Mouse (Mus musculus) ES-Bruce4 (cell line): Measurements from ENCODE around the gene D630045J12Rik. TPM values are rescaled to one million over a fixed set of nuclear protein-coding genes. Genes with fewer than 3 reads are reported as not detected.

Experiments
- H3K27ac ChIP-seq: 2 replicates; pipeline ENCODE4 v1.5.1; 2012; ENCODE audit warnings: low read length, inconsistent platforms; ENCODE audit not compliant: insufficient read depth
- H3K27me3 ChIP-seq: 2 replicates; pipeline ENCODE4 v1.6.1; 2012; ENCODE audit warnings: mild to moderate bottlenecking, low read length, inconsistent platforms; ENCODE audit not compliant: control insufficient read depth, poor library complexity, insufficient read depth, severe bottlenecking
- H3K36me3 ChIP-seq: 2 replicates; pipeline ENCODE4 v1.6.1; 2012; ENCODE audit warnings: inconsistent platforms, mild to moderate bottlenecking, low read length, moderate library complexity; ENCODE audit not compliant: control insufficient read depth, poor library complexity, insufficient read depth, severe bottlenecking
- H3K4me1 ChIP-seq: one replicate; pipeline ENCODE4 v1.8.1; 2011; ENCODE audit warnings: low read length; ENCODE audit not compliant: control insufficient read depth, insufficient read depth
- H3K4me3 ChIP-seq: 2 replicates; pipeline ENCODE4 v1.5.1; 2011; ENCODE audit warnings: low read depth, mild to moderate bottlenecking, low read length
- H3K9ac ChIP-seq: 2 replicates; pipeline ENCODE4 v1.6.1; 2012; ENCODE audit warnings: low read depth, mild to moderate bottlenecking, inconsistent platforms; ENCODE audit not compliant: poor library complexity, severe bottlenecking
- H3K9me3 ChIP-seq: replicated peaks from 2 replicates; pipeline ENCODE4 v1.6.1; 2012; ENCODE audit warnings: mild to moderate bottlenecking, low read length, inconsistent platforms; ENCODE audit not compliant: control insufficient read depth, poor library complexity, insufficient read depth, severe bottlenecking
- CTCF ChIP-seq: IDR thresholded peaks from one replicate; pipeline ENCODE4 v1.8.1; 2011; ENCODE audit warnings: low read depth, low read length
- EP300 ChIP-seq: IDR thresholded peaks from 2 replicates; pipeline ENCODE4 v1.6.1; 2011; ENCODE audit warnings: low read depth, low read length; ENCODE audit not compliant: insufficient read depth
- POLR2A ChIP-seq: IDR thresholded peaks from one replicate; pipeline ENCODE4 v1.8.1; 2011; ENCODE audit warnings: low read length; ENCODE audit not compliant: insufficient read depth
- polyA plus RNA-seq: library from polyadenylated mRNA; stranded (reverse); fragments of >200 nt; gene quantifications from 2 replicates; pipeline ENCODE4 v1.2.4, GENCODE M21; 2011; ENCODE audit warnings: low read depth; ENCODE audit not compliant: missing spikeins, insufficient read depth, insufficient read length

D630045J12Rik gene
- polyA plus RNA-seq, 1 experiment: 8.3 TPM

DNA sequence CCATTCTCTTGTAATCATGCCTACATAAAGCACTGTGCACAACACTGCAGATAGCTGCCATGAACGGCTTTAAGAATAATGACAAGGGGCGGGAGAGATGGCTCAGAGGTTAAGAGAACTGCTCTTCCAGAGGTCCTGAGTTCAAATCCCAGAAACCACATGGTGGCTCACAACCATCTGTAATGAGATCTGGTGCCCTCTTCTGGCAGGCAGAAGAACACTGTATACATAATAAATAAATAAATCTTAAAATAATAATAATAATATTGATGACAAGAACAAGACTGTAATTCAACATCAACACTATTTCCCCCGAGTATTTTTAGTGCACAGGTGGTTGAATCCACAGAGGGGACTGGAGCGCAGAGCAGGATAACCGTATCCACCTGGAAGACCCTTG lies 97.6 kb downstream of the D630045J12Rik start:
- H3K9ac ChIP-seq: no peak overlapping the region
- H3K36me3 ChIP-seq: no peaks in the 10 kb centered on the region; the same call in 1 of the 2 replicates
- TF ChIP-seq EP300 (no peak), POLR2A (no peak), CTCF (no peak)

DNA sequence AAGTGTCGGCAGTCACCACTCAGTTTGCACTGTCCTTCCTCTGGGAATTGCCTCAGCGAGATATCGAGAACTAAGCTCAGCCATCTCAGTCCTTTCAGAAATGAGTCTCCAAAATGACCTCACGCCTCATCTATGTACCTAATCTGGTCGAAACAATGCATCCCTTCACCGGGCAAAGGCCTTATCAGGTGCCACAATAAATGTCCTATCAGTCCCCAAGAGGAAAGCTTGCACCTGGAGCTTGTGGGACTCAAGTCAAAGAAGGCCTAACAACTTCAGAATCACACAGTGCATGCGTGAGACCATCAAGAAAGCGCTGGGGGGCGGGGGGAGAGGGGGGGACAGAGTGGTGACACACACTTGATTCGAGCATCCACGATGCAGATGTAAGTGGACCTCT lies 101.5 kb downstream of the D630045J12Rik start:
- Histone ChIP-seq H3K36me3 (no peaks in the 10 kb centered on the region; the same call in 1 of the 2 replicates), H3K9ac (no peak overlapping the region), H3K27ac (no peak overlapping the region), H3K9me3 (no peaks in the 10 kb centered on the region), H3K4me3 (no peak overlapping the region), H3K4me1 (peaks cover 2% of the 10 kb centered on the region), H3K27me3 (no peaks in the 10 kb centered on the region)
- TF ChIP-seq POLR2A (no peak), EP300 (no peak), CTCF (no peak)

More for the DNA sequence above, 97.6 kb downstream of the D630045J12Rik start:
- H3K4me1 ChIP-seq: peaks cover 2% of the 10 kb centered on the region
- H3K27ac ChIP-seq: no peak overlapping the region
- no peaks in the 10 kb centered on the region for H3K9me3 ChIP-seq
- H3K27me3 ChIP-seq: no peaks in the 10 kb centered on the region
- no peak overlapping the region for H3K4me3 ChIP-seq

DNA sequence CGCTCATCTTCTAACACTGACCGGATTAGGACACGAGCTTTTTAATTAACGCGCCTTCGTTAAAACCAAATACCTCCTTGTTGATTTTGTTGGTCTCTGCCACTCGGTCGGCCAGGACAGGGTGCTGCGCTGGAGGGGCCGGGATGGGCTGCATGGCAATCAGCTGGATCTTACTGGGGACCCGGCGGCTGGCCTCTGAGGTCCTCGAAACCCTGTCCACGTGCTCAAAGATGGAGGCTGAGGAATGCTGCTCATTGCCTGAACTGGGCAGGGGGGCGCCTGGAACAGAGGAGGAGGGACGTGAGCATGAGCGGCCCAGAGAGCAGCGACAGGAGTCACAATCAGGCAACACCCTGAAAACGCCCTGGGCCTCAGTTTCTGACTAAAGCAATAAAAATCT lies 104.3 kb downstream of the D630045J12Rik start:
- TF ChIP-seq POLR2A: no peak
- TF ChIP-seq CTCF: no peak
- TF ChIP-seq EP300: no peak
- no peak overlapping the region for H3K9ac ChIP-seq
- no peak overlapping the region for H3K27ac ChIP-seq
- no peaks in the 10 kb centered on the region for H3K9me3 ChIP-seq
- H3K27me3 ChIP-seq: no peaks in the 10 kb centered on the region
- H3K4me3 ChIP-seq: no peak overlapping the region
- H3K36me3 ChIP-seq: no peaks in the 10 kb centered on the region
- H3K4me1 ChIP-seq: peaks cover 2% of the 10 kb centered on the region

DNA sequence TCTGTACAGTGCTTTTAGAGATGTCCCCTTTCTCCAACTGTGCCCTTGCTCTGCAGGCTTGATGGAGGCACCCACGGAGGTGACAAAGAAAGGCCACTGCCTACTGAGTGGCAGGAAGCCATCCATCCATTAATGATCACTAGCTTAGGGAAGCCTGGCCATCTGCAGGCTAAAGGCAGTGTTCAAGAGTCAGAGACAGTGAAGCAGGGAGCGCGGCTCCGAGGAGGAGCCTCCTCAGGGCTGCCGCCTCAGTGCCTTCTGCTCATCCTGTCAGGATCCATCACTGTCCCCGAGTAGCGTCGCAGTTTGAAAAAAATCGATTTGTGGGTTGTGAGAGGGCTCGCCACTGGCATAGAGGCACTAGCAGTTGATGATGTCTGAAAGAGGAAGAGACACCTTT lies 105.2 kb downstream of the D630045J12Rik start:
- Histone ChIP-seq H3K4me1 (peaks cover 2% of the 10 kb centered on the region), H3K9ac (no peak overlapping the region), H3K4me3 (no peak overlapping the region), H3K27ac (no peak overlapping the region), H3K9me3 (no peaks in the 10 kb centered on the region), H3K36me3 (no peaks in the 10 kb centered on the region), H3K27me3 (no peaks in the 10 kb centered on the region)
- TF ChIP-seq EP300: no peak
- TF ChIP-seq POLR2A: no peak
- TF ChIP-seq CTCF: no peak

DNA sequence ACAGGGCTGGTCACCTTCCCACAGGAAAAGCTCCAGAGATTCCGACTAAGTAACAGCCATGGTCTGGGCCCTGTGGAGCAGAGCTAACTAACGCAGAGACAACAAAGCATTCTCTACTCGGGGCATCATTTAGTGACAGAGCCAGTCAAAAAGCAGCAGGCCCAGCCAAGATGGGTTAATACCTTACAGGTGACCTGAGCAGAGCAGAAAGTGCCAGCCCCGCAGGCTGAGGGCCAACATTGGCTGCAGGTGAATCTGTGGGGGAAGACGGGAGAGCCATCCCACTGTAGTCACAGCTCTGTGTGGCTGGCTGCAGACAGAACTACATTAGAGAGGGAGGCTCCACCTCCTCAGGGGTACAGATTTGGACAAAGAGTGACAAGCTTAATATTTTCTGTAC lies 106.5 kb downstream of the D630045J12Rik start:
- Histone ChIP-seq H3K9ac (no peak overlapping the region), H3K4me1 (peaks cover 2% of the 10 kb centered on the region), H3K27me3 (no peaks in the 10 kb centered on the region), H3K9me3 (no peaks in the 10 kb centered on the region), H3K36me3 (no peaks in the 10 kb centered on the region), H3K27ac (no peak overlapping the region), H3K4me3 (no peak overlapping the region)
- TF ChIP-seq CTCF (no peak), EP300 (no peak), POLR2A (no peak)

DNA sequence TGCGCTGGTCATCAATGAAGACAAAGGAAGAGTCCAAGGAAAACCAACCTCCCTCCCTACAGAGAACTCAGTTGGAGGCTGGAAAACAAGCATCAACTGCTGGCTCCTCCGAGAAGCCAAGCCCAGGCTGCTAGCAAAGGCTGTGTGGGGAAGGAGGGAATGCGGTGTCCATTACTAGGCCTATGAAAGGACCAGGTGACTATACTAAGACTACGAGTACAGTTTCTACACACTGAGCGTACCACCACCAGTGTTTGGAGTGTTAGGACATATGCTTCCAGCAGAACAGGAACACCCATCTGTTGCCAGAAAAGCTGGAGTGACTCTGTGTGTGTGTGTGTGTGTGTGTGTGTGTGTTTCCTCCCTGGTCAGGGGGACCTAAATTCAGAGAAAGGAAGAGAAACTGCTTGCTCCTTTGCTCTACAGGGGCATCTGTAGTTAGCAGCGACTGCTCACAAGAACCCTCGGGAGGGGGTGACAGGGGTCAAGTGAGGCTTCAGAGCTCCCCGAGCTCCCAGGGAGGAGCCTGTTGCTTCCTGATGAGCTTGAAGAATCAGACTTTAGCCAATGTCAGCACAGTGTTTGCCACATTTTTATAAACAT lies 108.2 kb downstream of the D630045J12Rik start:
- no peaks in the 10 kb centered on the region for H3K27me3 ChIP-seq
- no peak overlapping the region for H3K9ac ChIP-seq
- H3K4me3 ChIP-seq: no peak overlapping the region
- no peaks in the 10 kb centered on the region for H3K36me3 ChIP-seq
- H3K9me3 ChIP-seq: no peaks in the 10 kb centered on the region
- TF ChIP-seq EP300: no peak
- TF ChIP-seq CTCF: no peak
- no peak for TF ChIP-seq POLR2A
- peak overlapping the region; percentile 77 for H3K27ac ChIP-seq
- H3K4me1 ChIP-seq: peaks cover 2% of the 10 kb centered on the region
